Mouse (Mus musculus): ENCODE results near the gene Sh3tc1.

DNA sequence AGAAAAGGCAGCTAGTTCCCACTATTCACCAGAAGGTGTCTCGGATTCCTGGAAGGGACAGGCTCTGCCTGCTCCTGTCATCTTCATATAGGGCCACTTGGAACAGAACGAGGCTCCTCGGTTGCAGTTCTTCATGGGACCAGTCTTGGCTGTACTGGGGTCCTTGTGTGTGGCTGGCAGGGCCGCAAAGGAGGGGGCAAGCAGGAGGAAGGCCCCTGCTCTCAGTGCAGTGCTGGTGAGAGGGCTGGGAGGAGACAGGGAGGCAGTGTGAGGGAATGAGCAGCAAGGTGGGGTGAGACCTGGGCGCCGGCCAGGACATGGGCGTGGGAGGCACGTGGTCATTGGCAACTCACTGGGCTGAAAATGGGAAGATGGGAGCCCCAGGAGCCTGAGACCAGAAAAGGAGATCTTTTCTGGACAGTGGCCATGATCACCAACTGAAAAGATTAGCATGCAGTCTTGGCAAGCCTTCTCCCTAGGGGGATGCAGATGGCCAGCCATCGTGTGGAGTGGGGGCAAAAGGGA is 77.7 kb downstream of the Sh3tc1 start:
- no peak for TF ChIP-seq CTCF (IDR thresholded peaks at IDR 0.05; ENCODE audit: borderline replicate concordance, insufficient read depth, low read length)
- no peak for TF ChIP-seq POLR2A (IDR thresholded peaks at IDR 0.05; ENCODE audit: low read depth, low read length)
